In the genomic region with DNA sequence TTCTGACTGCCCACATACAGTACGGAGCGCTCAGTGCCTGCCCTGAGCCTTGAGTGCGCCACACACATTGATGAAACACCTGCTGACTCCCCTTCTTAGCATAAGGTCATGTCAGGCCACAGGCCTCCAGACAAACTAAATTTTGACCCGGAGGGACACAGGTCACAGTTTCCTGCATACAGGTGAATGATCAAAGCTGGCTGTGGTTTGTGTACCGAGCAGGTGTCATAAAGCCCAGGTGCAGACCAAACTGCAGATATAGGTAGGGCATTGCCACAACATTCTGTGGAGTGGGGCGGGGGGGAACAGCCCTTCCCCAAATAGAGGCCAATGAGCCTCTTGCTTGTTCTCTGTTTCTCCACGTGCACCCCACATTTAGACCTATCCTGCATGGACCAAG, we compare ENCODE assay signal across 23 mouse cellular contexts.
DNase-seq lines count a peak whose midpoint lies in the region; ATAC-seq and TF ChIP-seq lines count a peak whose summit lies in the region.
"Had no signal": no experiment of that assay in that cellular context is flagged by ENCODE, and none has a peak within 500 bp of the region (broad histone marks: within the 10 kb centered on the region; RNA-seq: fewer than 3 reads in every experiment).

No protein-coding gene starts in this region.

- H3K4me1 ChIP-seq in kidney, embryonic 16.5 days (ENCODE audit: insufficient read depth, low read length) = no peaks in the 10 kb centered on the region
- peaks cover 4% of the 10 kb centered on the region; the same call in 1 of the 2 replicates for H3K4me1 ChIP-seq in intestine, embryonic 15.5 days (replicated peaks)
- H3K4me1 ChIP-seq in intestine, postnatal 0 days (replicated peaks; ENCODE audit: control insufficient read depth, insufficient read depth, low read length) = no peaks in the 10 kb centered on the region
- no peaks in the 10 kb centered on the region for H3K4me1 ChIP-seq in stomach, postnatal 0 days (replicated peaks; ENCODE audit: control insufficient read depth, insufficient read depth)
- H3K4me1 ChIP-seq in forebrain, postnatal 0 days (ENCODE audit: insufficient read depth) = peaks cover 7% of the 10 kb centered on the region; the same call in 1 of the 2 replicates
- H3K4me1 ChIP-seq: embryonic facial prominence, embryonic 10.5 days; embryonic facial prominence, embryonic 12.5 days had no signal

- no peaks in the 10 kb centered on the region for H3K9me3 ChIP-seq in kidney, embryonic 16.5 days (ENCODE audit: low read length)
- no peaks in the 10 kb centered on the region for H3K9me3 ChIP-seq in intestine, embryonic 15.5 days
- no peaks in the 10 kb centered on the region for H3K9me3 ChIP-seq in intestine, postnatal 0 days (ENCODE audit: control insufficient read depth)
- no peaks in the 10 kb centered on the region for H3K9me3 ChIP-seq in stomach, postnatal 0 days (ENCODE audit: control insufficient read depth, low read length)
- H3K9me3 ChIP-seq in forebrain, postnatal 0 days (ENCODE audit: low read length) = no peaks in the 10 kb centered on the region
- H3K9me3 ChIP-seq: embryonic facial prominence, embryonic 10.5 days; embryonic facial prominence, embryonic 12.5 days; forebrain, embryonic 13.5 days; forebrain, embryonic 15.5 days had no signal

- TF ChIP-seq EP300 in stomach, postnatal 0 days (optimal IDR thresholded peaks at IDR 0.05) = no peak

- H3K36me3 ChIP-seq in kidney, embryonic 16.5 days (ENCODE audit: insufficient read depth, low read length) = no peaks in the 10 kb centered on the region
- no peaks in the 10 kb centered on the region for H3K36me3 ChIP-seq in intestine, embryonic 15.5 days
- H3K36me3 ChIP-seq in intestine, postnatal 0 days (ENCODE audit: control insufficient read depth, insufficient read depth) = no peaks in the 10 kb centered on the region
- H3K36me3 ChIP-seq in stomach, postnatal 0 days (ENCODE audit: control insufficient read depth, insufficient read depth, low read length) = no peaks in the 10 kb centered on the region
- H3K36me3 ChIP-seq in forebrain, postnatal 0 days (ENCODE audit: insufficient read depth) = no peaks in the 10 kb centered on the region
- H3K36me3 ChIP-seq: embryonic facial prominence, embryonic 10.5 days; embryonic facial prominence, embryonic 12.5 days; forebrain, embryonic 15.5 days; G1E had no signal

- H3K9ac ChIP-seq in kidney, embryonic 16.5 days (replicated peaks; ENCODE audit: low read length) = no peak overlapping the region
- no peak overlapping the region for H3K9ac ChIP-seq in intestine, embryonic 15.5 days
- H3K9ac ChIP-seq in intestine, postnatal 0 days (ENCODE audit: low read depth, low read length) = no peak overlapping the region
- H3K9ac ChIP-seq in stomach, postnatal 0 days (ENCODE audit: low read length) = no peak overlapping the region
- no peak overlapping the region for H3K9ac ChIP-seq in forebrain, postnatal 0 days
- H3K9ac ChIP-seq: embryonic facial prominence, embryonic 12.5 days; forebrain, embryonic 13.5 days; forebrain, embryonic 15.5 days had no signal

- DNase-seq in kidney, postnatal 4 days = no peak
- DNase-seq in stomach, postnatal 0 days (ENCODE audit: low spot score) = no peak
- no peak for DNase-seq in forebrain, postnatal 0 days
- no peak for DNase-seq in T-cell, adult 2 months (ENCODE audit: low spot score)
- DNase-seq: adrenal gland, adult 2 months; adrenal gland, postnatal 10 days; adrenal gland, postnatal 25 days; B cell, adult 2 months; cerebellum, adult 11 months; cerebellum, adult 18-20 months; cerebellum, adult 8-10 months; cerebellum, adult 9-11 months; cerebellum, postnatal 25 days had no signal

- H3K27ac ChIP-seq in kidney, embryonic 16.5 days (ENCODE audit: low read length) = no peak overlapping the region
- no peak overlapping the region for H3K27ac ChIP-seq in intestine, embryonic 15.5 days
- no peak overlapping the region for H3K27ac ChIP-seq in intestine, postnatal 0 days (ENCODE audit: low read depth, low read length)
- H3K27ac ChIP-seq in stomach, postnatal 0 days (replicated peaks) = no peak overlapping the region
- no peak overlapping the region for H3K27ac ChIP-seq in forebrain, postnatal 0 days (ENCODE audit: low read depth, low read length)
- H3K27ac ChIP-seq: embryonic facial prominence, embryonic 10.5 days; embryonic facial prominence, embryonic 12.5 days; forebrain, embryonic 13.5 days; forebrain, embryonic 15.5 days had no signal

- ATAC-seq in kidney, embryonic 16.5 days (ENCODE audit: low FRiP score, low TSS enrichment) = peak; percentile 57; the same call in 1 of the 2 replicates
- peak; percentile 43 for ATAC-seq in intestine, embryonic 15.5 days
- peak; percentile 75 for ATAC-seq in intestine, postnatal 0 days
- peak; percentile 51; the same call in 1 of the 2 replicates for ATAC-seq in stomach, postnatal 0 days (ENCODE audit: low FRiP score, low TSS enrichment)
- no peak for ATAC-seq in forebrain, postnatal 0 days
- ATAC-seq: CD4-positive, CD25-positive, alpha-beta regulatory T cell, adult 4 months; forebrain, embryonic 13.5 days; forebrain, embryonic 15.5 days; Patski had no signal

- no peak overlapping the region for H3K4me2 ChIP-seq in kidney, embryonic 16.5 days (replicated peaks; ENCODE audit: low read depth, low read length)
- H3K4me2 ChIP-seq in intestine, embryonic 15.5 days (replicated peaks) = no peak overlapping the region
- H3K4me2 ChIP-seq in intestine, postnatal 0 days (replicated peaks; ENCODE audit: low read depth) = no peak overlapping the region
- no peak overlapping the region for H3K4me2 ChIP-seq in stomach, postnatal 0 days (replicated peaks; ENCODE audit: low read depth)
- no peak overlapping the region for H3K4me2 ChIP-seq in forebrain, postnatal 0 days (ENCODE audit: low read depth)
- H3K4me2 ChIP-seq: embryonic facial prominence, embryonic 12.5 days; forebrain, embryonic 13.5 days; forebrain, embryonic 15.5 days had no signal

- 76% methylated on average over 7 of the region's 7 CpGs for WGBS in kidney, embryonic 16.5 days
- 77% methylated on average over 7 of the region's 7 CpGs for WGBS in intestine, embryonic 15.5 days
- WGBS in intestine, postnatal 0 days = 58% methylated on average over 7 of the region's 7 CpGs
- 66% methylated on average over 7 of the region's 7 CpGs for WGBS in stomach, postnatal 0 days
- 94% methylated on average over 7 of the region's 7 CpGs for WGBS in forebrain, postnatal 0 days

- no peak overlapping the region for H3K4me3 ChIP-seq in kidney, embryonic 16.5 days (ENCODE audit: low read length)
- no peak overlapping the region for H3K4me3 ChIP-seq in intestine, embryonic 15.5 days (replicated peaks)
- H3K4me3 ChIP-seq in intestine, postnatal 0 days (ENCODE audit: low read depth, low read length) = no peak overlapping the region
- no peak overlapping the region for H3K4me3 ChIP-seq in stomach, postnatal 0 days (ENCODE audit: low read depth, low read length)
- no peak overlapping the region for H3K4me3 ChIP-seq in forebrain, postnatal 0 days (ENCODE audit: low read depth, low read length)
- H3K4me3 ChIP-seq: embryonic facial prominence, embryonic 10.5 days; embryonic facial prominence, embryonic 12.5 days; forebrain, embryonic 13.5 days; forebrain, embryonic 15.5 days had no signal

- TF ChIP-seq CTCF in intestine, postnatal 0 days (IDR thresholded peaks at IDR 0.05; ENCODE audit: low read depth) = no peak
- TF ChIP-seq CTCF in stomach, postnatal 0 days (IDR thresholded peaks at IDR 0.05; ENCODE audit: low read depth) = no peak
- TF ChIP-seq CTCF in forebrain, postnatal 0 days (IDR thresholded peaks at IDR 0.05; ENCODE audit: low read depth) = no peak

- H3K27me3 ChIP-seq in kidney, embryonic 16.5 days (ENCODE audit: insufficient read depth, low read length) = 0 out of 2 replicates have a peak, but pooled peaks cover 3% of the 10 kb centered on the region
- no peaks in the 10 kb centered on the region for H3K27me3 ChIP-seq in intestine, embryonic 15.5 days (replicated peaks)
- H3K27me3 ChIP-seq in intestine, postnatal 0 days (replicated peaks; ENCODE audit: control insufficient read depth, insufficient read depth, low read length) = no peaks in the 10 kb centered on the region
- no peaks in the 10 kb centered on the region for H3K27me3 ChIP-seq in stomach, postnatal 0 days (ENCODE audit: control insufficient read depth, insufficient read depth, low read length)
- no peaks in the 10 kb centered on the region for H3K27me3 ChIP-seq in forebrain, postnatal 0 days (ENCODE audit: insufficient read depth, low read length)
- H3K27me3 ChIP-seq: embryonic facial prominence, embryonic 12.5 days; forebrain, embryonic 15.5 days had no signal
